Mouse (Mus musculus) E14TG2a.4 (cell line): ENCODE data around the gene Ubqln3.

Source experiments
- H3K27me3 ChIP-seq: 2 replicates; pipeline ENCODE4 v1.6.1; 2014; ENCODE audit warnings: low read length, control low read depth; ENCODE audit not compliant: insufficient read depth
- H3K36me3 ChIP-seq: 2 replicates; pipeline ENCODE4 v1.6.1; 2014; ENCODE audit warnings: low read length, control low read depth; ENCODE audit not compliant: insufficient read depth
- H3K4me1 ChIP-seq: replicated peaks from 2 replicates; pipeline ENCODE4 v1.6.1; 2014; ENCODE audit warnings: low read depth, low read length, control low read depth
- H3K4me3 ChIP-seq: replicated peaks from 2 replicates; pipeline ENCODE4 v1.5.1; 2014; ENCODE audit warnings: mild to moderate bottlenecking, low read length
- H3K9me3 ChIP-seq: 2 replicates; pipeline ENCODE4 v1.6.1; 2014; ENCODE audit warnings: low read length, control low read depth
- CTCF ChIP-seq: conservative IDR thresholded peaks from 2 replicates; pipeline ENCODE4 v1.5.1; 2014; ENCODE audit warnings: low read length
- NANOG ChIP-seq: IDR thresholded peaks from 2 replicates; pipeline ENCODE4 v1.6.1; 2014; ENCODE audit warnings: borderline replicate concordance, low read length, mixed read lengths
- POU5F1 ChIP-seq: IDR thresholded peaks from 2 replicates; pipeline ENCODE4 v1.6.1; 2014; ENCODE audit warnings: low read length, borderline replicate concordance

Ubqln3 gene

DNA sequence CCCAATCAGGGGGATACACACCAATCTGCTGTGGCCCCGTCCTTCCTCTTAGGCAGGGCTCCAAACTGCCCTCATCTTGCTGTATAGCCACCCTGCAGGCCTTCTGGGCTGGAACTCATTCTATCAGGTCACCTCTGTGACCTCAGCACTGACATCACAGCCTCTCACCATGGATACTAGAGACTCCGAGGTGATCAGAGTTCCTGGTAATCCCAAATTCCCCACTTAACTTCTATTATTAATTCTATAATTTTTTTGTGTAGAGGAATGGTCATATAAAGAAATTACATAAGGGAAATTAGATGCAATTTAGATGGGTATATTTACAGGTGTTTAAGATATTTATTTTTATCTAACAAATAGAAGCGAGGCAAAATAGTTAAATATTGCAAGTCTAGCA is at the start of gene Ubqln3:
TSS of gene Ubqln3 (minus strand) at position 101 of the 400 bp plus-strand sequence.
- Histone ChIP-seq H3K27me3 (no peaks in the 10 kb centered on the region), H3K9me3 (no peaks in the 10 kb centered on the region), H3K4me3 (no peak within 1 kb of the TSS), H3K4me1 (no peaks in the 10 kb centered on the region), H3K36me3 (no peaks in the 10 kb centered on the region)
- no peak for TF ChIP-seq POU5F1

DNA sequence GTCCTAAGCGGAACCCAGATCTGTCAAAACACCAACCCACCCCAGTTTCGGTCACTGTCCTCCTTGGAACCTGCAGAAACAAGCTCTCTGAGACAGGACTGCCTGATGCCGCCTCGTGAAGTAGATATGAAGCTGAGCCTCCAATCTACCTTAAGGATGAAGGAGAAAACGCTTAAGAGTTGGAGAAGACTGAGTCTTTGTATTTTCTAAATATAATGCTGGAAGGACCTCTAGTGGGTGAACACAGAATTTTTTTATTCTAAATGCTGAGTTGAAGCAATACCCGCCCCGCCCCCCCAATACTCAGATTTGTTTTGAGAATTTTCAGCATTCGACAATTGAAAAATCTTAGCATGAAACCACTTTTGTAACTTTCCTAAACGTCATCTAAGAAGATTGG is 48.2 kb upstream of the Ubqln3 start:
- 0 out of 2 replicates have a peak, but pooled peaks cover 5% of the 10 kb centered on the region for H3K27me3 ChIP-seq
- H3K36me3 ChIP-seq, result no peaks in the 10 kb centered on the region
- TF ChIP-seq POU5F1, result no peak
- TF ChIP-seq NANOG, result no peak
- no peak for TF ChIP-seq CTCF
- no peak overlapping the region for H3K4me3 ChIP-seq
- H3K4me1 ChIP-seq, result no peaks in the 10 kb centered on the region
- no peaks in the 10 kb centered on the region for H3K9me3 ChIP-seq

DNA sequence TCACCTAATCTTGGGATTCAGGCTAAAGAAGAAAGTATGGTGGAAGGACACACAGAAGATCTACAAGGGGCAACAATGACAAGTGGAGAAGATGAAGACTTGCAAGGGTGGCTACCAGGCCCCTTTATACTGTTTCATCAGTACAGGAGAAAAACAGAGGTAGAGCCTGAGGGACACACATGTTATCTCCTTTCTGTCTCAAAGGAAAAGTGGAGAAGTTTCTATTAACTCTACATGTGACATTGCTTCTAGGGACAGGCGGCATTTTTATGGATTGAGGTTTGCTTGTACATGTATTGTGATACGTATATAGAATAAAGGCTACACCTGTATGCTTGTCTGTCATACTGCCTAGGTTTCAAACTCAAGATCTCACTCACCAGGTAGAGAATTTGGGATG is 40.2 kb upstream of the Ubqln3 start, which contains the start of gene Olfr648:
TSS of gene Olfr648 (minus strand) at position 101 of the 400 bp plus-strand sequence.
- H3K27me3 ChIP-seq, result no peaks in the 10 kb centered on the region
- H3K9me3 ChIP-seq, result peaks cover 15% of the 10 kb centered on the region; the same call in 1 of the 2 replicates
- TF ChIP-seq NANOG (no peak), CTCF (no peak), POU5F1 (no peak)

DNA sequence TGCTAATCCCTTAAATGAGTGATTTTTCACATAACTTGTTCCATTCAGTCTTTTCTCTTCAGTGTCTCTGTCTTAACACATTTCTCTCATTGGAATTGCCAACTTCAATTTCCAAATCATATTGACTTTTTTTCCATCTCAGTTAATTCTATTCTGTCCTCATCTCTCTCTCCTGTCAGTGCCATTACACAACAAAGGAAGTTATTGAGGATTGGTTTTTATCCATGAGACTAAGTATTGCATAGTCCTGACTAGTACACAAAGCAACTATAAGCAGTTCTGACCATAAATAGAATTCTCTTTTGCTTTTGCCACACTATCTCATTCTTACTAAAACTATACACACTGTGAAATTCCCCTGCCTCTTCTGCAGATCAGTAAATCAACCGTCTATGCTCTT is 36.0 kb upstream of the Ubqln3 start:
- H3K4me3 ChIP-seq, result no peak overlapping the region
- no peaks in the 10 kb centered on the region for H3K27me3 ChIP-seq
- TF ChIP-seq CTCF (no peak), NANOG (no peak), POU5F1 (no peak)
- H3K36me3 ChIP-seq, result no peaks in the 10 kb centered on the region
- peaks cover 15% of the 10 kb centered on the region; the same call in 1 of the 2 replicates for H3K9me3 ChIP-seq
- no peaks in the 10 kb centered on the region for H3K4me1 ChIP-seq

More for the DNA sequence above, 40.2 kb upstream of the Ubqln3 start, which contains the start of gene Olfr648:
- Histone ChIP-seq H3K36me3 (no peaks in the 10 kb centered on the region), H3K4me1 (no peaks in the 10 kb centered on the region), H3K4me3 (no peak within 1 kb of the TSS)

DNA sequence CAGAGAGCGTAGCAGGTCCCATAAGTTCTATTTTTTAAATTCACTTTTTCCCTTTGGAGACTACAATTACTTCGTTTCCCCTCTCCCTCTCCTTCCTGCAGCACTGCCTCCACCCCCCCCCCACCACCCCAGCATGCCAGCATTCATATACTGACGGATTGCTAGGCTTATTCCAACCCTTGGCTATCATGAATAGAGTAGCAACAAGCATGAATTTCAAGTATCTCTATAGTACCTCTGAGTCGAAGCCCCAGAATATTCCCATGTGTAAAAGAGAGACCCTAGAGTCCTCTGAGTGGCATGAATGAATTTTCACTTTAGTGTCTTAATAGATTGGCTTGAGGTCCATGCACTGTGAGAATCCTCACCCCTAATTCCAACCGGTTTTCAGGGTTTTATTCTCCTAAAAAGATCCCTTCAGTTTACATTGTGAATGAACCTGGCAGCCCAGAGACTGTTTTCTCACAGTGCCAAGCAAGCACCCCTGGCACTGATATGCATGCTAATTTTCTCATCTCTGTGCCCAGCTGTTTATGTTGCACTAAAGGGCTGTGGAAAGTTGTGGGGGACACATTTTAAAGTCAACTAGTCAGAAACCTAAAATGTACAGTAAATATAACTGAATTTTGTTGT is 35.5 kb upstream of the Ubqln3 start:
- no peaks in the 10 kb centered on the region for H3K27me3 ChIP-seq
- H3K9me3 ChIP-seq, result peaks cover 15% of the 10 kb centered on the region; the same call in 1 of the 2 replicates
- no peaks in the 10 kb centered on the region for H3K36me3 ChIP-seq
- TF ChIP-seq CTCF (no peak), NANOG (no peak), POU5F1 (no peak)
- H3K4me3 ChIP-seq, result no peak overlapping the region
- no peaks in the 10 kb centered on the region for H3K4me1 ChIP-seq

DNA sequence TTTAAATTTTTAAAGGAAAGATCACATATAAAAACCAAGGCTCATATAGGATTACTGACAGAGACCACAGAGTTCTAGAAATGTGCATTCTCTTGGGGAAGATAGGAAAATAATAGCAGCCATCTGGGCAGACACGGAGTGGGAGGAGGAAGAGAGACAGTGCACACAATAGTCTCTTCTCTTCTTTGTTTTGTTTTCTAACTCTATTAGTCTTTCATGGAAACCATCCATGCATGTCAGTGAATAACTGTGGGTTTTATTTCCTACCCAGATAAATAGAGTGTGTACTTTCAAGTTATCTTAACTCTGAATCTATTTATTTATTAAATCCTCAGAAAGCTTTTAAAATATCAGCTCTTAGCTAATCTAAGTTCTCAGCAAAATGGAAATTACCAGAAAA is 32.0 kb upstream of the Ubqln3 start:
- H3K9me3 ChIP-seq, result no peaks in the 10 kb centered on the region
- no peaks in the 10 kb centered on the region for H3K27me3 ChIP-seq
- no peaks in the 10 kb centered on the region for H3K36me3 ChIP-seq
- no peak for TF ChIP-seq NANOG
- no peak for TF ChIP-seq POU5F1
- no peak for TF ChIP-seq CTCF
- H3K4me1 ChIP-seq, result no peaks in the 10 kb centered on the region
- no peak overlapping the region for H3K4me3 ChIP-seq

DNA sequence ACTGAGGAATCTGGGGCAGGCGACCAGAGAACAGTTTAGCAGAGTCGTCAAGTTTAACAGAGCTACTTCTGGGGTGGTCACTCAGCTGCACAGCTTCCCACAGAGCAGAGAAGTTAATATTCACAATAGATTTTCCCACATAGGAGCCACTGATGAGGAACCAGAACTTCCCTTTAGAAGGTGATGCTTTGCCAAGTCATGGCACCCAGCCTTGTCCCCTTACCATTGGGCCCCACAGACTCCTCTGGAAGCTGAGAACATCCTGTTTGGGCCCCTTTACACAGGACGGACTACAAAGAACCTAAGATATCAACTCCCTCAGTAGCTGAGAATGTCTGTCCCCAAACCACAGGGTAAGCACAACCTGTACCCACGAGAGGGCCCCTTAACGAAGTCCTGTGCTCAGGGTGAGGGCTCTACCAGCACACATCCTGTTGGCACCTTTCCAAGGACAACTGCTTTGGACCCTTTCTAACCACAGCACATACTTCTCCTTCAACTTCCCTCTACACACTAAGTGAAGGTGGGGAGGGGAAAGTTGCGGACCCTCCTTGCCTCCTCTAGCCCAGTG is 26.6 kb upstream of the Ubqln3 start:
- H3K4me1 ChIP-seq, result no peaks in the 10 kb centered on the region
- no peaks in the 10 kb centered on the region for H3K9me3 ChIP-seq
- H3K27me3 ChIP-seq, result no peaks in the 10 kb centered on the region
- TF ChIP-seq POU5F1, result no peak
- TF ChIP-seq CTCF, result no peak
- no peak for TF ChIP-seq NANOG
- H3K36me3 ChIP-seq, result no peaks in the 10 kb centered on the region
- no peak overlapping the region for H3K4me3 ChIP-seq

DNA sequence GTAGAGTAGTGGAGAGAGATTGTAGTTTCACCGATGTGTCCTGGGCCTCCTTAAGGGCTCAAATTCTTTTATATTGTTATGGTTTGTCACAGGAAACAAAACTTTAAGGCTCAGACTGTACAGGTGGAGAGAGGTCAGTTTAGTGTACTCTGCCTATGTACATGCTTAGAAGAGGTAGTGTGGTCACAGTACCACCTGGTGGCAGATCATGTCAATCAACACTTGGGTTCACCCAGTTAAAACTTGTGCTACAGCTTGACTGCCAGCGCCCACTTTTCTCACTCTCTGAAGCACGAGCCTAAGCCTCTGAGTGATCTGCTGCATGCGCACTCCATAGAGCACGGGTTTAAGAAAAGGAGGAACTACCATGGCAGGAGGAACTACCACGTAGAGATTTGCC is 24.0 kb upstream of the Ubqln3 start:
- H3K36me3 ChIP-seq, result no peaks in the 10 kb centered on the region
- H3K4me3 ChIP-seq, result no peak overlapping the region
- no peaks in the 10 kb centered on the region for H3K4me1 ChIP-seq
- H3K27me3 ChIP-seq, result no peaks in the 10 kb centered on the region
- no peaks in the 10 kb centered on the region for H3K9me3 ChIP-seq
- TF ChIP-seq CTCF (no peak), NANOG (no peak), POU5F1 (no peak)

DNA sequence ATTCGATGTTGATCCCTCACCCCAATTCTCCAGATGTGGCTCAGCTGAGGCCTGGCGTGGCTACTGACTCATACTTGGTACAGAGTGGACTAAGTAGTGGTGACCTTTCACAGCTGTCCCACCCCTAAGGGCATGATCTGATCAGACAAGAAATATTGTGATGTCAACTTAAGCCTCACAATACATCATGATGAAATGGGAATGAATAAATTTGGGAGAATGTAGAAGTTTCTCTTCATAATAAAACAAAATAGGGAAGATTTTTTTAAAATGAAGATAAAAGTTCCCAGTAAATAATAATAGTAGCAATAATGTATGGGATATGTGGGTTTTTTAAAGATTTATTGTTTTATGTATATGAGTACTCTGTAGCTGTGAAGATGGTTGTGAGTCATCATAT is 7.4 kb upstream of the Ubqln3 start, which contains the start of gene Ubqlnl:
TSS of gene Ubqlnl (minus strand) at position 101 of the 400 bp plus-strand sequence.
- TF ChIP-seq POU5F1 (no peak), CTCF (no peak), NANOG (no peak)
- Histone ChIP-seq H3K4me1 (no peaks in the 10 kb centered on the region), H3K9me3 (no peaks in the 10 kb centered on the region; the same call in none of the 2 replicates), H3K36me3 (no peaks in the 10 kb centered on the region), H3K27me3 (no peaks in the 10 kb centered on the region), H3K4me3 (no peak within 1 kb of the TSS)
